Mouse (Mus musculus) frontal cortex, adult 2 months (tissue): ENCODE data around the gene Sinhcaf. TPM values are rescaled to one million over a fixed set of nuclear protein-coding genes. Genes with fewer than 3 reads are reported as not detected.

Experiments
- DNase-seq, 2 experiments: peaks; one replicate each; pipeline ENCODE4 v3.0.0; 2022; ENCODE audit warnings: low spot score in 1 of 2; ENCODE audit errors: extremely low spot score in 1 of 2
- polyA plus RNA-seq: library from polyadenylated mRNA; depleted of rRNA; stranded (reverse); fragments of >200 nt; gene quantifications from 2 replicates; pipeline ENCODE4 v1.2.3, GENCODE M21; 2012; rRNA removed

Gene Sinhcaf
- polyA plus RNA-seq, 1 experiment, result 2.3 TPM

- DNase-seq, result peak in 1 of 2 experiments; percentile 33
Measured at GRCm38 (mm10) chr6:148894888-148895772, 51.1 kb downstream of the Sinhcaf start.

- DNase-seq, result no peak
Measured at GRCm38 (mm10) chr6:148873911-148874310, 72.4 kb downstream of the Sinhcaf start.

Other genes starting within 250 kb of the Sinhcaf start
- gene Ipo8, start 115.0 kb downstream of the Sinhcaf start, polyA plus RNA-seq, result 26.2 and 28.3 TPM in 2 replicates
- 18.4 and 19.4 TPM in 2 replicates for gene Caprin2, start 50.2 kb downstream of the Sinhcaf start, polyA plus RNA-seq
- 23.1 and 24.1 TPM in 2 replicates for gene Dennd5b, start 155.2 kb upstream of the Sinhcaf start, polyA plus RNA-seq
- not detected in 2 replicates for gene Gm10203, start 183.7 kb upstream of the Sinhcaf start, polyA plus RNA-seq
- gene Etfbkmt, start 193.4 kb upstream of the Sinhcaf start, polyA plus RNA-seq, result 5.6 and 6.2 TPM in 2 replicates
- 26.6 and 32.6 TPM in 2 replicates for gene Amn1, start 242.2 kb upstream of the Sinhcaf start, polyA plus RNA-seq